Mouse (Mus musculus): ENCODE measurements around the gene Natd1. TPM values are rescaled to one million over a fixed set of nuclear protein-coding genes. Genes with fewer than 3 reads are reported as not detected.

Natd1 gene
- 15.0 and 24.8 TPM in 2 replicates for polyA plus RNA-seq (2012)

DNA sequence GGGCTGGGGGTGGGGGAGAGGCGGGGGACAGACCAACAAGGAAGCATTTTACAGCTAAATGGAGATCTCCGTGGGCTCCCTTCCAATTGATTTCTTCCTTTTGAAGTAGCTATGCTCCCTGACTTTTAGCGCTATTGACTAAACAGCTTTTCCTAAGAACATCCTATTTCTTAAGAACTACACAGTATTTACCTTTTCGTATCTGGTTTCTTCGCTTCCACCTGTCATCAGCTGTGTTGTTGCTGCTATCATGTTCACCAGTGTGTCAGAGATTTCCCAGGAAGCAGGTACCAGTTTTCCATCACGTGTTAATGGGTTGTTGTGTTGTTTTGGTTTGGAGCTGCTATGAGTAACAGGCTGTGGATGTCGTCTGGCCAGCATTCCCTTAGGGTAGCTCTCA is at the start of gene Natd1:
TSS of gene Natd1 (minus strand) at position 260 of the 400 bp plus-strand sequence.
- TF ChIP-seq GATA1 (IDR thresholded peaks at IDR 0.05; ENCODE audit: low read length), result no peak
- TF ChIP-seq TAL1 (IDR thresholded peaks at IDR 0.05; ENCODE audit: low read length), result no peak
- peaks cover 80% of the 10 kb centered on the region for H3K4me1 ChIP-seq (ENCODE audit: control insufficient read depth)

GRCm38 (mm10) chr11:60962709-60963108 is 48.2 kb upstream of the Natd1 start:
- Histone ChIP-seq H3K4me3 (replicated peaks) (no peak overlapping the region), H3K4me1 (ENCODE audit: control insufficient read depth) (no peaks in the 10 kb centered on the region), H3K9me3 (ENCODE audit: control insufficient read depth, low read length) (peaks cover 6% of the 10 kb centered on the region), H3K27me3 (ENCODE audit: control insufficient read depth) (peaks cover 15% of the 10 kb centered on the region), H3K36me3 (ENCODE audit: control insufficient read depth) (no peaks in the 10 kb centered on the region)
- TF ChIP-seq GATA1 (IDR thresholded peaks at IDR 0.05; ENCODE audit: low read length) (no peak), TAL1 (IDR thresholded peaks at IDR 0.05; ENCODE audit: low read length) (no peak)

More for the DNA sequence above, at the start of gene Natd1:
- Histone ChIP-seq H3K9me3 (ENCODE audit: control insufficient read depth, low read length) (no peaks in the 10 kb centered on the region), H3K4me3 (replicated peaks) (peak within 1 kb of the TSS; percentile 86), H3K27me3 (ENCODE audit: control insufficient read depth) (no peaks in the 10 kb centered on the region), H3K36me3 (ENCODE audit: control insufficient read depth) (peaks cover 27% of the 10 kb centered on the region)

GRCm38 (mm10) chr11:60961176-60961575 is 46.6 kb upstream of the Natd1 start:
- Histone ChIP-seq H3K4me1 (ENCODE audit: control insufficient read depth) (no peaks in the 10 kb centered on the region), H3K4me3 (replicated peaks) (no peak overlapping the region), H3K9me3 (ENCODE audit: control insufficient read depth, low read length) (peaks cover 6% of the 10 kb centered on the region), H3K27me3 (ENCODE audit: control insufficient read depth) (peaks cover 11% of the 10 kb centered on the region), H3K36me3 (ENCODE audit: control insufficient read depth) (no peaks in the 10 kb centered on the region)
- TF ChIP-seq TAL1 (IDR thresholded peaks at IDR 0.05; ENCODE audit: low read length) (no peak), GATA1 (IDR thresholded peaks at IDR 0.05; ENCODE audit: low read length) (no peak)

DNA sequence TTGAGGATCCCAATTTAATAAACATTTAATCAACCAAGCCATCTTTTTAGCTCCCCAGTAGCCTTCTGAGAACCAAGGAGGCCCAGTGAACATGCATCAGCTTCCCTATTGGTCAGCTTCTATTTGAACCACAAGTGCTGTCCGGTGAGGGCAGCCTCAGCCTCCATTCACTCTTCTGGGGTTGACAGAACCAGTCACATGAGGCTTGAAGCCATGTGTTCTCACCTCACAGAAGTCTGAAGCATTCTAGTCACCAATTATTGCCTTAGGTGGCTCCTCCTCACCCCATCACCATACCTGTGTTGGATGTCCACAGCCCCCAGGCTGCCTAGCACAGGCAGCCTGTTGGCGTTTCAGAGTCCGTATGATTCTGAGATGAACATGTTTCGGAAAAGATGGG is 44.4 kb upstream of the Natd1 start:
- H3K4me3 ChIP-seq (replicated peaks), result no peak overlapping the region
- H3K4me1 ChIP-seq (ENCODE audit: control insufficient read depth), result peaks cover 3% of the 10 kb centered on the region
- peaks cover 9% of the 10 kb centered on the region for H3K27me3 ChIP-seq (ENCODE audit: control insufficient read depth)
- peaks cover 6% of the 10 kb centered on the region for H3K9me3 ChIP-seq (ENCODE audit: control insufficient read depth, low read length)
- H3K36me3 ChIP-seq (ENCODE audit: control insufficient read depth), result peaks cover 12% of the 10 kb centered on the region
- TF ChIP-seq TAL1 (IDR thresholded peaks at IDR 0.05; ENCODE audit: low read length) (no peak), GATA1 (IDR thresholded peaks at IDR 0.05; ENCODE audit: low read length) (no peak)

GRCm38 (mm10) chr11:60955621-60956383 is 41.3 kb upstream of the Natd1 start:
- Histone ChIP-seq H3K27me3 (ENCODE audit: control insufficient read depth) (peaks cover 4% of the 10 kb centered on the region; the same call in 1 of the 2 replicates), H3K36me3 (ENCODE audit: control insufficient read depth) (peaks cover 43% of the 10 kb centered on the region), H3K4me1 (ENCODE audit: control insufficient read depth) (peaks cover 11% of the 10 kb centered on the region), H3K4me3 (replicated peaks) (no peak overlapping the region), H3K9me3 (ENCODE audit: control insufficient read depth, low read length) (peaks cover 6% of the 10 kb centered on the region)
- no peak for TF ChIP-seq TAL1 (IDR thresholded peaks at IDR 0.05; ENCODE audit: low read length)
- no peak for TF ChIP-seq GATA1 (IDR thresholded peaks at IDR 0.05; ENCODE audit: low read length)

- Histone ChIP-seq H3K4me3 (replicated peaks) (no peak overlapping the region), H3K9me3 (ENCODE audit: control insufficient read depth, low read length) (peaks cover 1% of the 10 kb centered on the region), H3K27me3 (ENCODE audit: control insufficient read depth) (no peaks in the 10 kb centered on the region; the same call in 1 of the 2 replicates), H3K36me3 (ENCODE audit: control insufficient read depth) (peaks cover 57% of the 10 kb centered on the region), H3K4me1 (ENCODE audit: control insufficient read depth) (peaks cover 15% of the 10 kb centered on the region)
- no peak for TF ChIP-seq GATA1 (IDR thresholded peaks at IDR 0.05; ENCODE audit: low read length)
- TF ChIP-seq TAL1 (IDR thresholded peaks at IDR 0.05; ENCODE audit: low read length), result no peak
These were observed 39.9 kb upstream of the Natd1 start for GRCm38 (mm10) chr11:60954255-60955104.

DNA sequence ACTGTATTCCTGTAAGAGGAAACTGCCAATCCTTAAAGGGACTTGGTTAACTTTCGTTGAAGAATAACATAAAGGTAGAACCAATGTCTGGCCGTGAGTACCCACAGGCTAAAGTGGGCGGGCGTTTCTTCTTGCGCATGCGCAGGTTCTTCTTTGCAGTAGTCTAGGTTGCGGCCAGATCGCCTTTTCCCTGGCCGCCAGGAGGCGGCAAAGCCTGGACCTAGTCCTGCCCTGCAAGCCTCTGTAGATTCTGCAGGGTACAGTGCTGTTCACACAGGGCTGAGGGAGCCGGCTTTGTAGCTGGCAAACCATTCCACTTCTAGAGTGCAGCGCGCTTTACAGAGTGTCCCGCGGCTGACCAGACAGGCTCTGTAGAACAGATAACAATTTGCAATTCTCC is 39.3 kb upstream of the Natd1 start:
- H3K9me3 ChIP-seq (ENCODE audit: control insufficient read depth, low read length), result no peaks in the 10 kb centered on the region
- H3K36me3 ChIP-seq (ENCODE audit: control insufficient read depth), result peaks cover 63% of the 10 kb centered on the region

DNA sequence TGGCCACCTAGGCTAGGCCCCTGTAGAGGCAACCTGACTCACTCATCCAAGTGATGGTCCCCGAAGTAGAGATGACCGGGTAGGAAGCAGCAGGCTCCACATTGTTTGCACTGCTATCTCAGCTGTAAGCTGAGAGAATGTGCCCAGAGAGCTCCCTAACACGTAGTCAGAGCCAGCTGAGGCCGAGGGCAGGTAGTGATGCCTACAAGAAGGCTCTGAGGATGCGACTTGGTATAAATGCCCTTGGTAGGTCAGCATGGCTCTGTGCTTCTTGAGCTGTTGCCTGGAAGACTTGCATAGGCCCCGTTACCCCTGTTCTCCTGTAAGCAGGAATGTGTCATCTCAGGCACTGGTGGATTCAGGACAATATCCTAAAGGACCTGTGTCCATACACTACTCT is 38.4 kb upstream of the Natd1 start:
- Histone ChIP-seq H3K36me3 (ENCODE audit: control insufficient read depth) (peaks cover 72% of the 10 kb centered on the region), H3K4me3 (replicated peaks) (no peak overlapping the region), H3K4me1 (ENCODE audit: control insufficient read depth) (peaks cover 15% of the 10 kb centered on the region), H3K27me3 (ENCODE audit: control insufficient read depth) (no peaks in the 10 kb centered on the region), H3K9me3 (ENCODE audit: control insufficient read depth, low read length) (no peaks in the 10 kb centered on the region)
- TF ChIP-seq GATA1 (IDR thresholded peaks at IDR 0.05; ENCODE audit: low read length), result no peak
- TF ChIP-seq TAL1 (IDR thresholded peaks at IDR 0.05; ENCODE audit: low read length), result no peak

More for the DNA sequence above, 39.3 kb upstream of the Natd1 start:
- Histone ChIP-seq H3K4me1 (ENCODE audit: control insufficient read depth) (peaks cover 15% of the 10 kb centered on the region), H3K27me3 (ENCODE audit: control insufficient read depth) (no peaks in the 10 kb centered on the region), H3K4me3 (replicated peaks) (no peak overlapping the region)
- no peak for TF ChIP-seq GATA1 (IDR thresholded peaks at IDR 0.05; ENCODE audit: low read length)
- no peak for TF ChIP-seq TAL1 (IDR thresholded peaks at IDR 0.05; ENCODE audit: low read length)

- Histone ChIP-seq H3K4me3 (replicated peaks) (no peak overlapping the region), H3K4me1 (ENCODE audit: control insufficient read depth) (peaks cover 15% of the 10 kb centered on the region), H3K27me3 (ENCODE audit: control insufficient read depth) (no peaks in the 10 kb centered on the region), H3K9me3 (ENCODE audit: control insufficient read depth, low read length) (no peaks in the 10 kb centered on the region), H3K36me3 (ENCODE audit: control insufficient read depth) (peaks cover 78% of the 10 kb centered on the region)
- TF ChIP-seq TAL1 (IDR thresholded peaks at IDR 0.05; ENCODE audit: low read length), result no peak
- no peak for TF ChIP-seq GATA1 (IDR thresholded peaks at IDR 0.05; ENCODE audit: low read length)
These were observed 37.8 kb upstream of the Natd1 start for GRCm38 (mm10) chr11:60952362-60952761.
